Mouse (Mus musculus): ENCODE measurements around the gene C2cd5.

The C2cd5 gene

GRCm38 (mm10) chr6:142979665-142980660 is 120.0 kb downstream of the C2cd5 start:
- no peak for DNase-seq (ENCODE audit: low spot score in 2 of 2)

- DNase-seq (ENCODE audit: low spot score in 2 of 2), result no peak
Observed at GRCm38 (mm10) chr6:142977221-142977620, 122.7 kb downstream of the C2cd5 start.

GRCm38 (mm10) chr6:142973289-142973688 is 126.7 kb downstream of the C2cd5 start:
- DNase-seq (ENCODE audit: low spot score in 2 of 2), result no peak

GRCm38 (mm10) chr6:142972205-142972604 is 127.7 kb downstream of the C2cd5 start:
- no peak for DNase-seq (ENCODE audit: low spot score in 2 of 2)

- DNase-seq (ENCODE audit: low spot score in 2 of 2), result no peak
Observed at GRCm38 (mm10) chr6:142967407-142967806, 132.5 kb downstream of the C2cd5 start.

GRCm38 (mm10) chr6:142964531-142965385 is 135.2 kb downstream of the C2cd5 start:
- DNase-seq (ENCODE audit: low spot score in 2 of 2), result peak; percentile 79 to 90

- DNase-seq (ENCODE audit: low spot score in 2 of 2), result peak; percentile 64 to 69
Observed at GRCm38 (mm10) chr6:142964076-142964530, 135.8 kb downstream of the C2cd5 start, which contains the start of gene St8sia1. St8sia1 (minus strand) TSS chr6:142964452.

GRCm38 (mm10) chr6:142963480-142964075 is 136.4 kb downstream of the C2cd5 start:
- DNase-seq (ENCODE audit: low spot score in 2 of 2), result peak in 1 of 2 experiments; percentile 26

GRCm38 (mm10) chr6:142962881-142963280 is 137.1 kb downstream of the C2cd5 start:
- DNase-seq (ENCODE audit: low spot score in 2 of 2), result no peak

- no peak for DNase-seq (ENCODE audit: low spot score in 2 of 2)
Observed at GRCm38 (mm10) chr6:142962476-142962875, 137.5 kb downstream of the C2cd5 start.

- no peak for DNase-seq (ENCODE audit: low spot score in 2 of 2)
Observed at GRCm38 (mm10) chr6:142961721-142962455, 138.1 kb downstream of the C2cd5 start.

Measured in frontal cortex, postnatal 36 days (tissue).